In genomic region chr6:136955240-136955639, GRCm38 (mm10) we compare ENCODE assay signal across 34 mouse cellular contexts. TPM values are rescaled to one million over a fixed set of nuclear protein-coding genes. Genes with fewer than 3 reads are reported as not detected.
"Had no signal": no experiment of that assay in that cellular context is flagged by ENCODE, and none has a peak within 500 bp of the region (broad histone marks: within the 10 kb centered on the region; RNA-seq: fewer than 3 reads in every experiment).

No protein-coding gene starts in this region.

- H3K4me1 ChIP-seq: hindbrain, embryonic 10.5 days; hindbrain, embryonic 12.5 days; limb, embryonic 13.5 days; limb, embryonic 15.5 days; liver, embryonic 13.5 days had no signal

- H3K4me3 ChIP-seq: heart, adult 2 months; heart, embryonic 12.5 days; hindbrain, embryonic 10.5 days; hindbrain, embryonic 12.5 days; kidney, embryonic 15.5 days; limb, embryonic 13.5 days; limb, embryonic 15.5 days; liver, embryonic 13.5 days; liver, embryonic 15.5 days had no signal

- H3K27me3 ChIP-seq: heart, embryonic 12.5 days; hindbrain, embryonic 12.5 days; kidney, embryonic 15.5 days; limb, embryonic 13.5 days; limb, embryonic 15.5 days; liver, embryonic 13.5 days; liver, embryonic 15.5 days had no signal

- DNase-seq: gastrocnemius, postnatal 14 days; gastrocnemius, postnatal 36 days; heart, adult 2 months; heart, postnatal 10 days; heart, postnatal 4 days; kidney, adult 11 months; kidney, adult 2 months; kidney, adult 9 months; kidney, postnatal 14 days; kidney, postnatal 36 days; layer of hippocampus, adult 9-11 months; layer of hippocampus, postnatal 36 days; left cerebral cortex, postnatal 4 days; liver, embryonic 13.5 days had no signal

- H3K36me3 ChIP-seq: heart, embryonic 12.5 days; hindbrain, embryonic 10.5 days; hindbrain, embryonic 12.5 days; kidney, embryonic 15.5 days; limb, embryonic 13.5 days; limb, embryonic 15.5 days; liver, embryonic 13.5 days; liver, embryonic 15.5 days had no signal

- ATAC-seq: hindbrain, embryonic 16.5 days; intestine, embryonic 16.5 days had no signal

- H3K9me3 ChIP-seq: heart, embryonic 12.5 days; hindbrain, embryonic 10.5 days; hindbrain, embryonic 12.5 days; kidney, embryonic 15.5 days; limb, embryonic 13.5 days; limb, embryonic 15.5 days; liver, embryonic 13.5 days; liver, embryonic 15.5 days had no signal

- H3K27ac ChIP-seq: heart, adult 2 months; hindbrain, embryonic 10.5 days; hindbrain, embryonic 12.5 days; hindbrain, embryonic 14.5 days; kidney, embryonic 15.5 days; kidney, postnatal 0 days; limb, embryonic 13.5 days; limb, embryonic 15.5 days; liver, embryonic 13.5 days; liver, embryonic 15.5 days had no signal

- H3K9ac ChIP-seq: heart, embryonic 12.5 days; hindbrain, embryonic 12.5 days; hindbrain, embryonic 14.5 days; kidney, embryonic 15.5 days; limb, embryonic 13.5 days; limb, embryonic 15.5 days; liver, embryonic 13.5 days; liver, embryonic 15.5 days had no signal

RNA-seq across cellular contexts. Expression of gene Pde6h, which starts 31.6 kb away (rescaled TPM):
- total RNA-seq: gastrocnemius, adult 18-20 months; gastrocnemius, adult 8-10 months; gastrocnemius, postnatal 14 days; gastrocnemius, postnatal 36 days; heart, postnatal 10 days; heart, postnatal 25 days; heart, postnatal 4 days had no signal
- polyA plus RNA-seq: heart, embryonic 14.5 days; hindbrain, embryonic 10.5 days; hindbrain, embryonic 12.5 days; intestine, embryonic 14.5 days; limb, embryonic 11.5 days; liver, embryonic 13.5 days; liver, embryonic 15.5 days had no signal

RNA-seq across cellular contexts. Expression of gene Erp27, which starts 33.3 kb away (rescaled TPM):
- total RNA-seq: gastrocnemius, adult 18-20 months; gastrocnemius, adult 8-10 months; gastrocnemius, postnatal 14 days; gastrocnemius, postnatal 36 days; heart, adult 2 months; heart, postnatal 10 days; heart, postnatal 25 days; left cerebral cortex, adult 18-20 months; left cerebral cortex, adult 8-10 months; left cerebral cortex, postnatal 25 days had no signal
- polyA plus RNA-seq: hindbrain, embryonic 10.5 days; hindbrain, embryonic 12.5 days; hindbrain, embryonic 14.5 days; kidney, adult 2 months had no signal
